ENCODE assay signal across 14 mouse cellular contexts in the genomic region with DNA sequence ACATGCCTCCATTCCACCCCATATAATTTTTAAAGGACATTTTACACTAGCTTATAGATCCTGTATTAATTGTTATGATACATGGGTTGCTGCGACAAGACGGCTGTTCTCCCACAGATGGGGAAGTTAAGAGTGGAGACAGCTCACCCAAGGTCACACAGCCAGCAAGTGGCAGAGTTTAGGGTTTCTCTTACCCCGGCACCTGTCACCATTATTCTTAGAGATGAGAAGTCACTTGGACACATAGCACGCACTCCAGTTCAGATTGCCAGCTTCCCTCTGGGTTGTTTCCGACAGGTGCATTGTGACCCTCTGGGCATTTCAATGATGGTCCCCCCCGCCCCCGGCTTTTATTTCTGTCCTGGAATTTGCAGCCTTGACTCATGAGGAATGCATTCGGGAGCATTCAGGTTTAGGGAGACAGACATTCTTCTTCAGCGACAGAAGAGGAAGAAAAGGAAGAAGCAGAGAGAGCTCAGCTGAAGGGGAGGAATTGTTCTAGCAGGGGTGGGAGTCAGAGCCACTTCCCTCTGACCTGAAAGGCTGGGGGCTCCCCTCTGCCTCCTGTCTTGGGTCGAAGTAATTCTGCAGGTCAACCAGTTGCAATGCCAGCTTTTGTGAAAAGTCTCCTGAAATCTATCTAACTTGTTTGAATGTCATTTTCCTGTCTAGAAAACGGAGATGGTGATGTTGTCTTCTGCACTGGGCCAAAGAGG. TPM values are rescaled to one million over a fixed set of nuclear protein-coding genes. Genes with fewer than 3 reads are reported as not detected.
A peak's percentile ranks its signal among the peaks of the same experiment; 100 is the strongest.
DNase-seq lines count a peak whose midpoint lies in the region; ATAC-seq and TF ChIP-seq lines count a peak whose summit lies in the region.
"Had no signal": no experiment of that assay in that cellular context is flagged by ENCODE, and none has a peak within 500 bp of the region (broad histone marks: within the 10 kb centered on the region; RNA-seq: fewer than 3 reads in every experiment).

No protein-coding gene starts in this region.

- TF ChIP-seq POLR2A in thymus, adult 2 months (IDR thresholded peaks at IDR 0.05; ENCODE audit: control insufficient read depth, extremely low read depth, insufficient read depth, low read length, poor library complexity): 0 out of 2 replicates have a peak, but pooled peaks have one; percentile 21
- no peak for TF ChIP-seq POLR2A in limb, embryonic 14.5 days (IDR thresholded peaks at IDR 0.05; ENCODE audit: borderline replicate concordance, extremely low read depth, insufficient read depth, insufficient read length)

- H3K27ac ChIP-seq in thymus, adult 2 months (ENCODE audit: control insufficient read depth, insufficient read depth, low read length): peak overlapping the region; percentile 100
- H3K27ac ChIP-seq in limb, embryonic 14.5 days (replicated peaks; ENCODE audit: low read depth, low read length): no peak overlapping the region
- H3K27ac ChIP-seq: left cerebral cortex, adult 2 months; liver, embryonic 15.5 days; macrophage had no signal

- peak overlapping the region; percentile 76 for H3K4me3 ChIP-seq in thymus, adult 2 months (ENCODE audit: control insufficient read depth, insufficient read depth, low read length)
- H3K4me3 ChIP-seq in limb, embryonic 14.5 days (replicated peaks; ENCODE audit: low read length): no peak overlapping the region
- H3K4me3 ChIP-seq: left cerebral cortex, adult 2 months; liver, embryonic 15.5 days had no signal

- peaks cover 35% of the 10 kb centered on the region for H3K4me1 ChIP-seq in thymus, adult 2 months (replicated peaks; ENCODE audit: control insufficient read depth, insufficient read depth, low read length)
- H3K4me1 ChIP-seq in limb, embryonic 14.5 days (ENCODE audit: control insufficient read depth, insufficient read depth, low read length): no peaks in the 10 kb centered on the region
- H3K4me1 ChIP-seq: liver, embryonic 15.5 days had no signal

- intact Hi-C loops in gastrocnemius, postnatal 36 days (cut with DNase I): no loop called here
- intact Hi-C loops in left cerebral cortex, postnatal 4 days (cut with DNase I): loop anchor here (5.0 kb wide), 1 partner anchor 115 kb away; no protein-coding TSS in a partner anchor

- no peaks in the 10 kb centered on the region for H3K27me3 ChIP-seq in thymus, adult 2 months (ENCODE audit: control insufficient read depth, insufficient read depth, low read length)
- H3K27me3 ChIP-seq in limb, embryonic 14.5 days (ENCODE audit: control insufficient read depth, insufficient read depth, low read length): no peaks in the 10 kb centered on the region
- H3K27me3 ChIP-seq: liver, embryonic 15.5 days; Patski had no signal

- ATAC-seq in limb, embryonic 14.5 days (ENCODE audit: low FRiP score, low read depth): peak; percentile 87

- H3K36me3 ChIP-seq in thymus, adult 2 months (ENCODE audit: control insufficient read depth, insufficient read depth, low read length): peaks cover 6% of the 10 kb centered on the region
- no peaks in the 10 kb centered on the region for H3K36me3 ChIP-seq in limb, embryonic 14.5 days (ENCODE audit: control insufficient read depth, insufficient read depth, low read length)
- H3K36me3 ChIP-seq: liver, embryonic 15.5 days had no signal

- TF ChIP-seq CTCF in thymus, adult 2 months (IDR thresholded peaks at IDR 0.05; ENCODE audit: borderline replicate concordance, control insufficient read depth, extremely low read depth, insufficient read depth, low read length, poor library complexity): no peak

- WGBS in thymus, adult 2 months: 10% methylated on average over 11 of the region's 11 CpGs
- 60% methylated on average over 11 of the region's 11 CpGs for WGBS in limb, embryonic 14.5 days

- peak; percentile 57 for DNase-seq in gastrocnemius, adult 18-20 months (ENCODE audit: low spot score)
- no peak for DNase-seq in gastrocnemius, postnatal 36 days
- no peak for DNase-seq in thymus, adult 2 months
- DNase-seq in thymus, postnatal 10 days (ENCODE audit: low spot score in 2 of 2): no peak
- DNase-seq in limb, embryonic 14.5 days (ENCODE audit: low spot score): peak; percentile 55
- DNase-seq in right cerebral cortex, postnatal 36 days (ENCODE audit: low spot score in 2 of 2): no peak
- DNase-seq in left cerebral cortex, postnatal 4 days: no peak
- DNase-seq in cerebellum, postnatal 36 days: no peak

- no peaks in the 10 kb centered on the region for H3K9me3 ChIP-seq in limb, embryonic 14.5 days (ENCODE audit: control insufficient read depth, low read length)
- H3K9me3 ChIP-seq: liver, embryonic 15.5 days had no signal

- no peak overlapping the region for H3K4me2 ChIP-seq in limb, embryonic 14.5 days (replicated peaks; ENCODE audit: low read depth, low read length, severe bottlenecking)
- H3K4me2 ChIP-seq: liver, embryonic 15.5 days had no signal

- H3K9ac ChIP-seq in limb, embryonic 14.5 days (ENCODE audit: low read depth, low read length, severe bottlenecking): no peak overlapping the region
- H3K9ac ChIP-seq: liver, embryonic 15.5 days had no signal

RNA-seq across cellular contexts. Expression of a gene that starts 2.4 kb away (rescaled TPM):
- total RNA-seq in gastrocnemius, adult 18-20 months (2021): 1 to 10 TPM; 1.9 to 8.2 TPM
- total RNA-seq in gastrocnemius, postnatal 36 days (2021): 10 to 100 TPM; 12.6 to 19.5 TPM
- polyA plus RNA-seq in thymus, adult 2 months (2012; rRNA removed): 212 and 251 TPM in 2 replicates
- polyA plus RNA-seq in limb, embryonic 14.5 days (2012; rRNA removed): 0.45 and 0.69 TPM in 2 replicates
- polyA plus RNA-seq in limb, embryonic 14.5 days (2014; fragmentation: Nextera tagmentation; extraction: Ambion mirVana): 0.33 TPM in 1 of 2 replicates, not detected in the other
- not detected for total RNA-seq in left cerebral cortex, postnatal 4 days (2021)
- total RNA-seq: left cerebral cortex, adult 2 months; monocyte, adult 5-6 weeks had no signal
- polyA plus RNA-seq: liver, embryonic 15.5 days; macrophage; Patski; small intestine, adult 2 months had no signal

Comparison
In these comparisons a context has a peak if more than half of its experiments do, and no peak if none do; other contexts are left out.
1. DNase-seq: peak in gastrocnemius, adult 18-20 months (single experiment) and limb, embryonic 14.5 days (single experiment); none in gastrocnemius, postnatal 36 days (0 of 2), thymus, adult 2 months (single experiment), thymus, postnatal 10 days (0 of 2), right cerebral cortex, postnatal 36 days (0 of 2), left cerebral cortex, postnatal 4 days (single experiment) and cerebellum, postnatal 36 days (0 of 2).